Mouse (Mus musculus): ENCODE measurements around the gene Celsr1. TPM values are rescaled to one million over a fixed set of nuclear protein-coding genes. Genes with fewer than 3 reads are reported as not detected.

Celsr1 gene
- total and polyA plus RNA-seq, 3 experiments = not detected

- dilution Hi-C loops (cut with MboI; ENCODE audit: extremely low pct_ligation_motif_present, extremely low pct_unique_long_range_greater_than_20kb, low sequenced_read_pairs) = no loop called here
- Histone ChIP-seq H3K27me3 (replicated peaks) (peaks cover 12% of the 10 kb centered on the region), H3K4me2 (ENCODE audit: insufficient read depth, low read depth, poor library complexity, severe bottlenecking) (no peak overlapping the region), H3K9ac (ENCODE audit: insufficient read depth, low read depth) (no peak overlapping the region), H3K4me3 (replicated peaks in 1 of 3; ENCODE audit: low read depth in 2 of 3, low read length in 2 of 3, poor library complexity in 1 of 3) (no peak overlapping the region), H3K27ac (ENCODE audit: insufficient read depth, low read depth) (no peak overlapping the region), H3K9me3 (replicated peaks; ENCODE audit: low read length) (peaks cover 6% of the 10 kb centered on the region), H3K36me3 (replicated peaks in 1 of 2; ENCODE audit: control insufficient read depth in 1 of 2, insufficient read depth in 1 of 2, low read length in 1 of 2) (no peaks in the 10 kb centered on the region), H3K4me1 (ENCODE audit: control insufficient read depth in 1 of 2, insufficient read depth in 2 of 2) (peaks cover 11 to 15% of the 10 kb centered on the region in 2 experiments), H3K79me2 (replicated peaks; ENCODE audit: control insufficient read depth, extremely low read depth, insufficient read depth, poor library complexity, severe bottlenecking) (no peaks in the 10 kb centered on the region)
- TF ChIP-seq MYC (IDR thresholded peaks at IDR 0.05; ENCODE audit: low read depth, low read length) (no peak), ETS1 (conservative IDR thresholded peaks at IDR 0.05; ENCODE audit: low read depth, low read length) (no peak), MAFK (IDR thresholded peaks at IDR 0.05; ENCODE audit: insufficient replicate concordance, low read length) (no peak), SMC3 (IDR thresholded peaks at IDR 0.05; ENCODE audit: low read depth, low read length) (peak; percentile 69), JUND (conservative IDR thresholded peaks at IDR 0.05; ENCODE audit: low read depth, low read length) (no peak), KAT2A (IDR thresholded peaks at IDR 0.05; ENCODE audit: insufficient replicate concordance, low read length) (no peak), CTCF (conservative IDR thresholded peaks at IDR 0.05 in 1 of 2, IDR thresholded peaks at IDR 0.05 in 1 of 2; ENCODE audit: low read depth in 2 of 2, low read length in 2 of 2) (peak; percentile 51 to 74; a peak in 3 of 4 replicates), RAD21 (IDR thresholded peaks at IDR 0.05; ENCODE audit: low read depth, low read length) (peak; percentile 69), USF2 (conservative IDR thresholded peaks at IDR 0.05; ENCODE audit: low read depth, low read length) (no peak), IRF4 (IDR thresholded peaks at IDR 0.05; ENCODE audit: low read depth, low read length) (no peak)
- in situ Hi-C loops (cut with MboI; ENCODE audit: low pct_ligation_motif_present, low pct_unique_long_range_greater_than_20kb, low sequenced_read_pairs) = loop anchor here (5.0 kb wide), 2 partner anchors 124 to 219 kb away; no protein-coding TSS in a partner anchor
- peak; percentile 48 for DNase-seq (ENCODE audit: extremely low read depth)
Observed at GRCm38 (mm10) chr15:85913605-85914004, 120.0 kb downstream of the Celsr1 start.

GRCm38 (mm10) chr15:85909931-85910330 is 123.6 kb downstream of the Celsr1 start:
- no peak for TF ChIP-seq ELF1 (IDR thresholded peaks at IDR 0.05; ENCODE audit: low read depth, low read length)
- no peak for TF ChIP-seq SIN3A (IDR thresholded peaks at IDR 0.05; ENCODE audit: low read length)
- TF ChIP-seq CHD2 (IDR thresholded peaks at IDR 0.05; ENCODE audit: low read length) = no peak
- TF ChIP-seq ZMIZ1 (IDR thresholded peaks at IDR 0.05; ENCODE audit: low read depth, low read length) = no peak
- TF ChIP-seq RAD21 (IDR thresholded peaks at IDR 0.05; ENCODE audit: low read depth, low read length) = no peak
- TF ChIP-seq HCFC1 (IDR thresholded peaks at IDR 0.05; ENCODE audit: low read depth, low read length) = no peak
- TF ChIP-seq PAX5 (IDR thresholded peaks at IDR 0.05; ENCODE audit: low read length) = no peak
- no peak for TF ChIP-seq ETS1 (conservative IDR thresholded peaks at IDR 0.05; ENCODE audit: low read depth, low read length)
- no peak for TF ChIP-seq ZC3H11A (IDR thresholded peaks at IDR 0.05; ENCODE audit: low read depth, low read length)
- no peak for TF ChIP-seq RCOR1 (conservative IDR thresholded peaks at IDR 0.05; ENCODE audit: low read depth, low read length)
- no peak for TF ChIP-seq JUN (IDR thresholded peaks at IDR 0.05; ENCODE audit: insufficient read depth, low read depth, low read length)
- TF ChIP-seq E2F4 (IDR thresholded peaks at IDR 0.05; ENCODE audit: insufficient replicate concordance, low read depth, low read length) = no peak
- no peak for TF ChIP-seq MAFK (IDR thresholded peaks at IDR 0.05; ENCODE audit: insufficient replicate concordance, low read length)
- dilution Hi-C loops (cut with MboI; ENCODE audit: extremely low pct_ligation_motif_present, extremely low pct_unique_long_range_greater_than_20kb, low sequenced_read_pairs) (no loop called here), in situ Hi-C loops (cut with MboI; ENCODE audit: low pct_ligation_motif_present, low pct_unique_long_range_greater_than_20kb, low sequenced_read_pairs) (loop anchor here (5.0 kb wide), 2 partner anchors 127 to 222 kb away; no protein-coding TSS in a partner anchor)
- no peak overlapping the region for H3K4me2 ChIP-seq (ENCODE audit: insufficient read depth, low read depth, poor library complexity, severe bottlenecking)
- no peak overlapping the region for H3K9ac ChIP-seq (ENCODE audit: insufficient read depth, low read depth)
- H3K79me2 ChIP-seq (replicated peaks; ENCODE audit: control insufficient read depth, extremely low read depth, insufficient read depth, poor library complexity, severe bottlenecking) = no peaks in the 10 kb centered on the region
- H3K4me1 ChIP-seq (ENCODE audit: control insufficient read depth in 1 of 2, insufficient read depth in 2 of 2) = peaks cover 14 to 20% of the 10 kb centered on the region in 2 experiments
- no peaks in the 10 kb centered on the region for H3K36me3 ChIP-seq (replicated peaks in 1 of 2; ENCODE audit: control insufficient read depth in 1 of 2, insufficient read depth in 1 of 2, low read length in 1 of 2)
- H3K27me3 ChIP-seq (replicated peaks) = peaks cover 4% of the 10 kb centered on the region
- DNase-seq (ENCODE audit: extremely low read depth) = no peak
- no peak overlapping the region for H3K27ac ChIP-seq (ENCODE audit: insufficient read depth, low read depth)
- H3K4me3 ChIP-seq (replicated peaks in 1 of 3; ENCODE audit: low read depth in 2 of 3, low read length in 2 of 3, poor library complexity in 1 of 3) = no peak overlapping the region
- peaks cover 2% of the 10 kb centered on the region for H3K9me3 ChIP-seq (replicated peaks; ENCODE audit: low read length)
